Mouse (Mus musculus): ENCODE data around the gene Il12b. TPM values are rescaled to one million over a fixed set of nuclear protein-coding genes. Genes with fewer than 3 reads are reported as not detected.

Gene Il12b
- polyA plus RNA-seq (2012; rRNA removed) = 0.05 TPM in 1 of 2 replicates, not detected in the other

DNA sequence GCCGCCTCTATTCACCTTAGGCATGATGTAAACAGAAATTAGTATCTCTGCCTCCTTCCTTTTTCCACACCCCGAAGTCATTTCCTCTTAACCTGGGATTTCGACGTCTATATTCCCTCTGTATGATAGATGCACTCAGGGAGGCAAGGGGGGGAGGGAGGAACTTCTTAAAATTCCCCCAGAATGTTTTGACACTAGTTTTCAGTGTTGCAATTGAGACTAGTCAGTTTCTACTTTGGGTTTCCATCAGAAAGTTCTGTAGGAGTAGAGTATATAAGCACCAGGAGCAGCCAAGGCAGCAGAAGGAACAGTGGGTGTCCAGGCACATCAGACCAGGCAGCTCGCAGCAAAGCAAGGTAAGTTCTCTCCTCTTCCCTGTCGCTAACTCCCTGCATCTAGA, at the start of gene Il12b:
TSS of gene Il12b (plus strand) at position 301 of the 400 bp plus-strand sequence.
- no peak for DNase-seq (ENCODE audit: low read depth)
- no peak for TF ChIP-seq CTCF (IDR thresholded peaks at IDR 0.05; ENCODE audit: borderline replicate concordance, extremely low read depth, insufficient read depth, insufficient read length)

DNA sequence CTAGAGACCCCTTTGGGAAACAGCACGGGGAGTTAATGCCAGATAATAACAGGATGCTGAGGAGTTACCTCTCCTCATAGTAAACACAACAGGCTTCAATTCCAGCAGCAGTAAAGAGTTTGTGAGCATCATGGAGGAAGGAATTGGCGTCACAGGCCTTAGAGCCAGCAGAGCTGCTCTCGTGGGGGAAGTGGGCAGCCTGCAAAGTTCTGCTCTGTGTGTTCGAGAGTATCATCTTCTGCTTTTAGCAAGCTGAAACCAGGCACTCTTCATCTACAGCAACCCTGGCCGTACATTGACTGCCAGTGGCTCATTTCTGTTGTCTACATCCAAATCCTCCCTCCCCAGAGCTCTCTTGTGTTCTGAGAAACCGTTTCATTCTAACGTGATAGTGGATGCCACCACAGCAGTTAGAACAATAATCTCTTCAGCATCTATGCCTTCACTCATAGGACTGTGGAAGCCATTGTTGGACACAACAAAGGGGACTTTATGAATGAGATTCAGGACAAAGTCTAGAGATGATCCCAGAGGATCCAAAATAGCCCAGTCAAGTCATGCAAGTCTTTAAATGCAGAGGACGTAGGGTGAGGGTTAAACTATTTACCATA, 44.9 kb upstream of the Il12b start:
- no peak for DNase-seq (ENCODE audit: low read depth)
- TF ChIP-seq POLR2A (IDR thresholded peaks at IDR 0.05; ENCODE audit: borderline replicate concordance, extremely low read depth, insufficient read depth, insufficient read length, poor library complexity, severe bottlenecking) (no peak), CTCF (IDR thresholded peaks at IDR 0.05; ENCODE audit: borderline replicate concordance, extremely low read depth, insufficient read depth, insufficient read length) (no peak)

DNA sequence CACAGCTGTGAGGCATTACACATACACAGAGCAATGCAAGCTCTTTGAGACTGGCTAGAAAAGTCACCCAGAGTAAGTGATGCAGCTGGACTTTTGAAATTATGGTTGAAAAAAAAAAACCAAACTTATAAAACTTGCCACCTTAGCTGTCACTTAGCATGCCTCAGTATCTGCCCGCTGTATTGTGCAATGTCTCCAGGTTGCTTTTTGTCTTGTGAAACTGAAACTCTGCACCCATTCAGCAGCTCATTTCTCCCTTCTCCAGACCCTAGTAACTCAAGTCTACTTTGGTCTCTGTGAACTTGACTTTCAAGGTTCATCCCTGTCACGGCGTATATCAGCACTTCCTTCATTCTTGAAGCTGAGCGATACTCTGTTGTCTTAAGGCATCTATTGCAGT, 43.7 kb upstream of the Il12b start:
- no peak for DNase-seq (ENCODE audit: low read depth)

GRCm38 (mm10) chr11:44364536-44364935, 35.3 kb upstream of the Il12b start:
- TF ChIP-seq CTCF (IDR thresholded peaks at IDR 0.05; ENCODE audit: borderline replicate concordance, extremely low read depth, insufficient read depth, insufficient read length) = no peak
- TF ChIP-seq POLR2A (IDR thresholded peaks at IDR 0.05; ENCODE audit: borderline replicate concordance, extremely low read depth, insufficient read depth, insufficient read length, poor library complexity, severe bottlenecking) = no peak
- no peak for DNase-seq (ENCODE audit: low read depth)

More for the DNA sequence above, 43.7 kb upstream of the Il12b start:
- TF ChIP-seq CTCF (IDR thresholded peaks at IDR 0.05; ENCODE audit: borderline replicate concordance, extremely low read depth, insufficient read depth, insufficient read length) = no peak
- TF ChIP-seq POLR2A (IDR thresholded peaks at IDR 0.05; ENCODE audit: borderline replicate concordance, extremely low read depth, insufficient read depth, insufficient read length, poor library complexity, severe bottlenecking) = no peak

DNA sequence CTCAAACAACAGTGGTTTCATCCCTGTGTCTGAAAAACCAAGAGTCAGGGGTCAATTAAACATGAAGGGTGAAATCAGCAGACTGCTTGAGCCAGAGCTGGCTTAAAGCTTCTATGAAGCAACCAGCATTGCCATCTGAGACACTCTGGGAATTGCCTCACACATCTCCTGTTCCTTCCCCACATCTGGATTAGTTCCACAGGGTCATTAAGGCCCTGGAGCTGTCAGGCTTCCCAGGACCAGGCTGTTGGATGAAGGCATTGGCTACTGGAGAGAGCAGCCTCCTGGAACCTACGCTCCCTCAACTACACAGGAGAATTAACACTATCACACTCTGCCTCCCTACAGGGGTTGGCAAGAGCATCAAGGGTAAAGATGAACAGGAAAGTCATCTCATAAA, 32.2 kb upstream of the Il12b start:
- TF ChIP-seq POLR2A (IDR thresholded peaks at IDR 0.05; ENCODE audit: borderline replicate concordance, extremely low read depth, insufficient read depth, insufficient read length, poor library complexity, severe bottlenecking) (no peak), CTCF (IDR thresholded peaks at IDR 0.05; ENCODE audit: borderline replicate concordance, extremely low read depth, insufficient read depth, insufficient read length) (no peak)
- DNase-seq (ENCODE audit: low read depth) = peak; percentile 2

GRCm38 (mm10) chr11:44372856-44373255, 27.0 kb upstream of the Il12b start:
- TF ChIP-seq POLR2A (IDR thresholded peaks at IDR 0.05; ENCODE audit: borderline replicate concordance, extremely low read depth, insufficient read depth, insufficient read length, poor library complexity, severe bottlenecking) (no peak), CTCF (IDR thresholded peaks at IDR 0.05; ENCODE audit: borderline replicate concordance, extremely low read depth, insufficient read depth, insufficient read length) (no peak)
- DNase-seq (ENCODE audit: low read depth) = no peak

DNA sequence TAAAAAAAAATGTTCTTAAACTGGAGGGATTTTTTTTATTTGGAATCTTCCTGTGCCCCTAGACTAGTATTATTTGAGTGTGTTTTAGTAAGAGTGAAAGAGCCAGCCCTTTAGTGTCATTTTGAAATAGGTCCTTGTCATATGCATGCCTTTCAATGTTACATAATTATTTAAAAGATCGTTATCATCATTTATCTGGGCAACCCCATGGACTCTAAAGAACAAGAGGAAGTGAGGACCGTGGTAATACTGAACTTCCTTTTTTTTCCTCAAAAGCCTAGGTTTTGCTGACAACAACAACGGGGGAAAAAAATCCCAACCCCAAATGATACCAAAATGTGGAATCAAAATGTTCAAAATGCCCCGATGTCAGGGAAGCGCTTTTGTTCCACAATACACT, 22.0 kb upstream of the Il12b start:
- no peak for DNase-seq (ENCODE audit: low read depth)
- TF ChIP-seq POLR2A (IDR thresholded peaks at IDR 0.05; ENCODE audit: borderline replicate concordance, extremely low read depth, insufficient read depth, insufficient read length, poor library complexity, severe bottlenecking) (no peak), CTCF (IDR thresholded peaks at IDR 0.05; ENCODE audit: borderline replicate concordance, extremely low read depth, insufficient read depth, insufficient read length) (no peak)

DNA sequence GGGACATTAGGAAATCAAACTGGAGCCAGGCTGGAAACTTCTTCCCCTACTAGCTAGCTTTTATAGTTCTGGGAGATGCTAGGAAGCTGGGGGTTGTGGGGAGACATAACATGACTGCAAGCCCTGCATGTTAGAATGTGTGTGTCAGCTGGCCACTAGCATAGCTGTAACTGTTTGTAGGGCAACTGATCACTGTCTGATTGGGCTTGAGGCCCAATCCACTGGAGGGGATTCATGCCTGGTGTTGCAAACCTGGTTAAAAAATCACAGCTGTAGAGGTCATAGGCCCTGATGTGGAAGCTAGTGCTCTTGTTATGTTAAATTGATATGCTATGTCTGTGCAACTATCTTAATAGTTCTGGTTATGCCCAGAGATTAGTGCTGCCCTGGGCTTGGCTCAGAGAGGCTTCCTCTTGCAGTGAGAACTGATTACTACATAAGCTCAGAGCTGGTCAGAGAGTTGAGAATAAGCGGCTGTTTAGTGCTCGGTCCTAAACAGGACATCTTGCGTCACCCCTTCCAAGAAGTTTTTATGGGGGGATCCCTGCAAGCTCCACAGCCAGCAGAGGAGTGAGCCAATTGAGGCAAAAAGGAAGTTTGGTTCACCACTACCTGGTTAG, 19.3 kb upstream of the Il12b start:
- TF ChIP-seq POLR2A (IDR thresholded peaks at IDR 0.05; ENCODE audit: borderline replicate concordance, extremely low read depth, insufficient read depth, insufficient read length, poor library complexity, severe bottlenecking) = no peak
- TF ChIP-seq CTCF (IDR thresholded peaks at IDR 0.05; ENCODE audit: borderline replicate concordance, extremely low read depth, insufficient read depth, insufficient read length) = no peak
- DNase-seq (ENCODE audit: low read depth) = no peak

DNA sequence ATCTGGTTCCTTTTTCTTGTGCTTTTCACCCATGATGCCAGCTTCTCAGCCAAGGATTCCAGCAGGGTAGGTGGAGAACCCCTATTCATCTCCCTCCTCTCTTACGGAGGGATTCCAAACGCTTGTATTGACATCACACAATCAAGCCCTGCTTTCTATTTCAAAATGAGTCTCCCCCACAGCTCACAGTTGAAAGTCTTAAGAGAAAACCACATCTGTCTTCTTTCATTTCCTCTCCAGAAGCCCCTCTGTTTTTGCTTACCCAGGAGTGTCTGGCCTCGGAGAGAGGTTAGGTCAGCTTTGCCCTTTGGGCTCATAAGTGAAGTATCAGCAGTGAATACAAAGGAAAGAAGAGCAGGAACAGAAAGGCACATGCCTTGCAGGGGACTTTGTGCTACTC, 17.7 kb upstream of the Il12b start:
- no peak for DNase-seq (ENCODE audit: low read depth)
- TF ChIP-seq CTCF (IDR thresholded peaks at IDR 0.05; ENCODE audit: borderline replicate concordance, extremely low read depth, insufficient read depth, insufficient read length) (no peak), POLR2A (IDR thresholded peaks at IDR 0.05; ENCODE audit: borderline replicate concordance, extremely low read depth, insufficient read depth, insufficient read length, poor library complexity, severe bottlenecking) (no peak)

DNA sequence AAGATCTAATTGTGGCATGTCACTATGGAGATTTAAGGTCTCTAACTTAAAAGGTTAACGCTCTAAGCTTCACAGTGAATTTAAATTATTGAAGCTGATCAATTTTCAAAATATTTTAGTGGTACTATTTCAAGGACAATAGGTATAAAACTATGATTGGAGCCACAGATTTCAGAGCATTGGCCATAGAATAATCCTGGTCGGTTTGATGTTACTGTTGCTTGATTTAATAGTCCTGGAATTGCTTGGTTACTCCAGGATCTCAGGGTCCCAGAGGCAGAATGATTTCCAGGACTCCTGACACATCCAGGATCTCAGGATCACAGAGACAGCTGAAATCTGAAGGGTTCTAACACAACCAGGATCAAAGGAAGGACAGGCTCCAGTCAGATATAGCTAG, 12.8 kb upstream of the Il12b start:
- no peak for TF ChIP-seq POLR2A (IDR thresholded peaks at IDR 0.05; ENCODE audit: borderline replicate concordance, extremely low read depth, insufficient read depth, insufficient read length, poor library complexity, severe bottlenecking)
- no peak for DNase-seq (ENCODE audit: low read depth)

GRCm38 (mm10) chr11:44389993-44390701, 9.7 kb upstream of the Il12b start:
- TF ChIP-seq POLR2A (IDR thresholded peaks at IDR 0.05; ENCODE audit: borderline replicate concordance, extremely low read depth, insufficient read depth, insufficient read length, poor library complexity, severe bottlenecking) = no peak
- TF ChIP-seq CTCF (IDR thresholded peaks at IDR 0.05; ENCODE audit: borderline replicate concordance, extremely low read depth, insufficient read depth, insufficient read length) = no peak
- no peak for DNase-seq (ENCODE audit: low read depth)
